ENCODE assay signal across 9 mouse cellular contexts in genomic region chr10:37861001-37861400, GRCm38 (mm10).
A peak's percentile ranks its signal among the peaks of the same experiment; 100 is the strongest.
DNase-seq lines count a peak whose midpoint lies in the region; ATAC-seq lines count a peak whose summit lies in the region.
"Had no signal": no experiment of that assay in that cellular context is flagged by ENCODE, and none has a peak within 500 bp of the region (broad histone marks: within the 10 kb centered on the region; RNA-seq: fewer than 3 reads in every experiment).

No protein-coding gene starts in this region.

- H3K9ac ChIP-seq in heart, embryonic 13.5 days = no peak overlapping the region

- H3K9me3 ChIP-seq in heart, embryonic 13.5 days = no peaks in the 10 kb centered on the region

- no peaks in the 10 kb centered on the region for H3K27me3 ChIP-seq in heart, embryonic 13.5 days (replicated peaks)

- H3K36me3 ChIP-seq in heart, embryonic 13.5 days = no peaks in the 10 kb centered on the region

- 62% methylated on average over 4 of the region's 4 CpGs for WGBS in heart, embryonic 13.5 days

- H3K4me2 ChIP-seq in heart, embryonic 13.5 days = no peak overlapping the region

- H3K4me1 ChIP-seq in heart, embryonic 13.5 days = 0 out of 2 replicates have a peak, but pooled peaks cover 3% of the 10 kb centered on the region

- DNase-seq in adrenal gland, adult (ENCODE audit: inconsistent age in 2 of 2, low spot score in 1 of 2) = peak; percentile 31 to 63
- DNase-seq in adrenal gland, postnatal 4 days (ENCODE audit: low spot score in 2 of 2) = no peak
- peak; percentile 5 for DNase-seq in brain, adult 2 months (ENCODE audit: low read depth, low spot score)
- peak; percentile 60 to 62 for DNase-seq in kidney, postnatal 36 days
- no peak for DNase-seq in urinary bladder, adult 18-20 months (ENCODE audit: low spot score in 2 of 2)
- no peak for DNase-seq in cerebellum, adult 11 months
- no peak for DNase-seq in cerebellum, postnatal 36 days

- H3K27ac ChIP-seq in heart, embryonic 13.5 days (replicated peaks) = peak overlapping the region; percentile 64
- H3K27ac ChIP-seq: macrophage had no signal

- no peak overlapping the region for H3K4me3 ChIP-seq in heart, embryonic 13.5 days

- ATAC-seq in heart, embryonic 13.5 days (ENCODE audit: extremely low read depth, insufficient number of reproducible peaks, low FRiP score, low TSS enrichment) = no peak

Comparison
In these comparisons a context has a peak if more than half of its experiments do, and no peak if none do; other contexts are left out.
1. DNase-seq: peak in adrenal gland, adult (2 of 2), brain, adult 2 months (single experiment) and kidney, postnatal 36 days (2 of 2); none in adrenal gland, postnatal 4 days (0 of 2), urinary bladder, adult 18-20 months (0 of 2), cerebellum, adult 11 months (single experiment) and cerebellum, postnatal 36 days (0 of 2).